Mouse (Mus musculus) left cerebral cortex, adult 18-20 months (tissue): ENCODE measurements around the gene Fdps. TPM values are rescaled to one million over a fixed set of nuclear protein-coding genes. Genes with fewer than 3 reads are reported as not detected.

Experiments
- DNase-seq, 2 experiments: peaks; one replicate each; pipeline ENCODE4 v3.0.0; 2021 to 2022; ENCODE audit warnings: low spot score in 2 of 2, mixed read lengths in 1 of 2
- long read RNA-seq, 2 experiments: library from polyadenylated mRNA; stranded (forward); transcript quantifications; one replicate each; pipeline ENCODE4 v2.0.0; 2021
- total RNA-seq, 2 experiments: library from RNA; stranded (reverse); gene quantifications; 2 replicates each; pipeline ENCODE4 v1.2.3; 2021

Gene Fdps
- total RNA-seq, result 100 to 1,000 TPM; 110 to 111 TPM
- long read RNA-seq, experiment 1, transcript Fdps-201 (10 exons, 1,237 nt), result major isoform, 64 of 69 reads
- long read RNA-seq, experiment 1, partial matches to known transcripts, result 4 of 69 reads
- long read RNA-seq, experiment 1, other reads (novel, unspliced or antisense), result 0 of 69 reads
- long read RNA-seq, experiment 2, transcript Fdps-201 (10 exons, 1,237 nt), result major isoform, 68 of 78 reads
- long read RNA-seq, experiment 2, partial matches to known transcripts, result 5 of 78 reads
- long read RNA-seq, experiment 2, other reads (novel, unspliced or antisense), result 4 of 78 reads

- DNase-seq, result peak; percentile 94 to 97
These were observed at the start of gene Fdps for GRCm38 (mm10) chr3:89101812-89102494. Gene Fdps, minus strand, starts transcription at chr3:89101959.

- DNase-seq, result no peak
These were observed 46.8 kb upstream of the Fdps start for GRCm38 (mm10) chr3:89148567-89148966.

- DNase-seq, result no peak
These were observed 46.2 kb upstream of the Fdps start for GRCm38 (mm10) chr3:89147979-89148311.

- DNase-seq, result no peak
These were observed 45.6 kb upstream of the Fdps start for GRCm38 (mm10) chr3:89147101-89147978.

- no peak for DNase-seq
These were observed 43.8 kb upstream of the Fdps start for GRCm38 (mm10) chr3:89145566-89145965.

- DNase-seq, result no peak
These were observed 43.1 kb upstream of the Fdps start for GRCm38 (mm10) chr3:89144821-89145220.

- no peak for DNase-seq
These were observed 34.6 kb upstream of the Fdps start for GRCm38 (mm10) chr3:89136365-89136764.

- DNase-seq, result no peak
These were observed 34.2 kb upstream of the Fdps start, which contains the start of gene Pklr for GRCm38 (mm10) chr3:89135958-89136357. Gene Pklr, plus strand, starts transcription at chr3:89136142.

- no peak for DNase-seq
These were observed 32.0 kb upstream of the Fdps start for GRCm38 (mm10) chr3:89133752-89134151.

GRCm38 (mm10) chr3:89133063-89133450, 31.3 kb upstream of the Fdps start:
- no peak for DNase-seq

GRCm38 (mm10) chr3:89132285-89133062, 30.7 kb upstream of the Fdps start:
- peak; percentile 38 to 50 for DNase-seq

GRCm38 (mm10) chr3:89131816-89132215, 30.1 kb upstream of the Fdps start:
- peak; percentile 54 to 69 for DNase-seq

GRCm38 (mm10) chr3:89129908-89130307, 28.1 kb upstream of the Fdps start:
- no peak for DNase-seq

GRCm38 (mm10) chr3:89125981-89126380, 24.2 kb upstream of the Fdps start:
- no peak for DNase-seq

- DNase-seq, result no peak
These were observed 22.5 kb upstream of the Fdps start for GRCm38 (mm10) chr3:89124241-89124640.

GRCm38 (mm10) chr3:89123313-89123712, 21.6 kb upstream of the Fdps start:
- no peak for DNase-seq

GRCm38 (mm10) chr3:89115522-89115921, 13.8 kb upstream of the Fdps start:
- DNase-seq, result peak in 1 of 2 experiments; percentile 24

- no peak for DNase-seq
These were observed 11.3 kb upstream of the Fdps start for GRCm38 (mm10) chr3:89113058-89113457.

- no peak for DNase-seq
These were observed 6.4 kb upstream of the Fdps start for GRCm38 (mm10) chr3:89108146-89108545.

GRCm38 (mm10) chr3:89107545-89107944, 5.8 kb upstream of the Fdps start:
- DNase-seq, result no peak

GRCm38 (mm10) chr3:89106881-89107280, 5.1 kb upstream of the Fdps start:
- no peak for DNase-seq
